Comparison of ENCODE assay signal across 1 mouse cellular context in the genomic region with DNA sequence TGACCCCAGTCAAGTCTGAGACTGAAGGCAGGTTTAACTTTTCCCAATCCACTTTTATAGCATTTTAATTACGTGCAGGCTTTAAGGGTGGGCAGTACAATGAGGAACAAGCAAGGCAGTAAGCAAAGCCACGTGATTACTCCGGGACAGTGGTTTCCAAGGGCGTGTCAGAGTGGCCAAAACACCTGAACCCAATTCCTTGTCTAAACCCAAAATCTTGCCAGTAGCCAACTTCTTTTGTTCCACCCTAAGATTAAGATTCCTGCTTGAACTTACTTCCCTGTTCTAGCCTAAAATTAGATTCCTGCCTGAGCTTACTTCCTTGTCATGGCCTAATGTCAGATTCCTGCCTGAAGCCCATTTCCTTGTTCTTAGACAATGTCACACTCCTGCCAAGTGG.
TF ChIP-seq lines count a peak whose summit lies in the region.

No protein-coding gene starts in this region.

TF ChIP-seq in MEL, 35 proteins besides CTCF, POLR2A, EP300 and RAD21:
- TF ChIP-seq TAL1 (IDR thresholded peaks at IDR 0.05; ENCODE audit: low read length) = no peak
- peak; percentile 60 for TF ChIP-seq USF1 (IDR thresholded peaks at IDR 0.05; ENCODE audit: low read depth, low read length)
- no peak for TF ChIP-seq NELFE (IDR thresholded peaks at IDR 0.05; ENCODE audit: low read depth, low read length)
- TF ChIP-seq GABPA (IDR thresholded peaks at IDR 0.05; ENCODE audit: low read depth, low read length) = no peak
- TF ChIP-seq MYB (IDR thresholded peaks at IDR 0.05; ENCODE audit: low read depth, low read length) = no peak
- 0 out of 2 replicates have a peak, but pooled peaks have one; percentile 8 for TF ChIP-seq RCOR1 (IDR thresholded peaks at IDR 0.05; ENCODE audit: low read depth, low read length)
- TF ChIP-seq MAX (IDR thresholded peaks at IDR 0.05; ENCODE audit: low read length) = peak; percentile 55; the same call in 1 of the 2 replicates
- no peak for TF ChIP-seq ZNF384 (IDR thresholded peaks at IDR 0.05; ENCODE audit: low read depth, low read length)
- peak; percentile 40; the same call in 1 of the 2 replicates for TF ChIP-seq SIN3A (IDR thresholded peaks at IDR 0.05; ENCODE audit: low read length)
